Mouse (Mus musculus) layer of hippocampus, adult 9-11 months (tissue): Measurements from ENCODE around the gene Eef1a2.

Source experiments
- DNase-seq: peaks from one replicate; pipeline ENCODE4 v3.0.0; 2022

The Eef1a2 gene

DNA sequence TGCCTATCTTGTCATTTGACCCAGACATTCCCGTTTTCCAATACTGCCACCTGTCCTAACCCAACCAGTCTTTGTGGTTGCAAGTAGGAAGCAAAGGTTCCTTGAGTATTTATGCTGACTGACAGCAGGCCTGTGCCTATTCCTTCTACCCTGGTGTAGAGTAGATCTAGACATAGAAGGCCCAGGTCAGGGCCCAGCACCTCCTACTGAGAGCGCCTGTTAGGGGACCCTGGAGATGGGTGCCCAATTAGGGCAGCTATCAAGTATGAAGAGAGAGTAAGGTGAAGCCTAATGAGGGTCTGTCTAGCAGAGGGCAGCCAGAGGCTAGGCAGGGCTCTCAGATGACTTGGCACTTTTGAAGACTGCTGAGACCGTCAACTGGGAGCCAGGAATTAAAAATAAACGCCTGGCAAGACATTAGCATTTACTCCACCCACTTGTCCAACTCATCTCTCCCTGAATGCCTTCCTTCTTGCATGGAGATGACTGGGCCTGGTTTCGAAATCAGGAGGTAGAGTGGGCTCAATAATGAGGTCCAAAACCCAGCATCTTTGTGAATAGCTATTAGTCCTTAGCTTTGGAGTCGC, 995 bp upstream of the Eef1a2 start:
- DNase-seq, result no peak

DNA sequence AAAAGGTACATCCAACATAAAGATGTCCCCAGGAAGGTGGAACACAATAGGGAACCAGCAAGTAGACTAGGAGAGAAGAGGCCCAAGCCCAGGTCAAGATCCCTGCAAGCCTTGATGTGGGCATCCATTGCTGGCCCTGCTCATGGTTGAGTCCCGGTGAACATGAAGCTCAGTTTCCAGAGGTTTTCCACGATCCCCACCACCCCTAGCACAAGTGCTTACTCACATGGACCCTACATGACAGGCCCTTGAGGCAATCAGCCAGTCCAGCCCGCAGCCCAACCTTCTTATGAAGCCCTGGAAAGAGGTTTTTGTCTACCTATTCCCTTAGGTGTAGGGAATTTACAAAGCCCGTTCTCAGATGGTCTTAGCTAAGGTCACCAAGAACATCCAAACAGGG, 366 bp upstream of the Eef1a2 start:
- DNase-seq, result no peak

DNA sequence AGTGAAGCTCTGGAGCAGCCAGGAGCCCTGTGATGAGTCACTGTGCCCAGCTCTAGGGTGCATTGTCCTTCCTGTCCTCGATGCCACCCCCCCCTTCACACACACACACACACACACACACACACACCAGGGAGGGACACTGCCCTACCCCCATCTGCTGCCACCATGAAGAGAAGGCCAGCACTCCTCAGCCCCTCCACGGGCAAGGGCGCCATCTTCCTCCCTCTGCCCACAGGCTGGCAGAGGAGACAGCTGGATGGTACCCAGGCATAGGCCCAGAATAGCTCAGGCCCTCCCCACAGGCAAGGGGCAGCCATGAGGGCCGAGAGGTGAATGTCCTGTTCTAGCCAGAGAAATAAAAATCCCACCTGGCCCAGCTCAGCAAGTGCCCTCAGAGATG, 1.0 kb downstream of the Eef1a2 start:
- no peak for DNase-seq

DNA sequence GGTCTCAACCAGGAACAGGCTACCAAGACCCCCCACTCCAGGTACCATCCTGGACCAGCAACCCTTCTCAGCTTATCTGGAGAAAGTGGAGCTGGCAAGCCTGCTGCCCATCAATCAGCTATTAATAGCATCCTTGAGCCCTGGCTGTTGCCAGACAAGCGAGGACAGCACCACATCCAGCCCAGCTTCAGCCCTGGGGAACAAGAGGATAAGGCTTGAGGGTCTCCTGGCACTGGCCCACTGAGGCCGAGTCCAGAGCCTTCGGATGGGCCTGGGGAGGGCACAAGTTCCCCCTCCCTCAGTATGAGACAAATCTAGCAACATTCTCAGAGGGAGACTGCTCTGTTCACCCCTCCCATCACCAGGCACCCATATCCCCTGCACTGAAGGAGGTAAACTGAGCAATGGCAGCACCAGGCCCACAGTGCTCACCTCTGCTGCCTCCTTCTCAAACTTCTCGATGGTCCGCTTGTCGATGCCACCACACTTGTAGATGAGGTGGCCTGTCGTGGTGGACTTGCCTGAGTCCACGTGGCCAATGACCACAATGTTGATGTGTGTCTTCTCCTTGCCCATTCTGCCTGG, 1.9 kb downstream of the Eef1a2 start:
- no peak for DNase-seq

DNA sequence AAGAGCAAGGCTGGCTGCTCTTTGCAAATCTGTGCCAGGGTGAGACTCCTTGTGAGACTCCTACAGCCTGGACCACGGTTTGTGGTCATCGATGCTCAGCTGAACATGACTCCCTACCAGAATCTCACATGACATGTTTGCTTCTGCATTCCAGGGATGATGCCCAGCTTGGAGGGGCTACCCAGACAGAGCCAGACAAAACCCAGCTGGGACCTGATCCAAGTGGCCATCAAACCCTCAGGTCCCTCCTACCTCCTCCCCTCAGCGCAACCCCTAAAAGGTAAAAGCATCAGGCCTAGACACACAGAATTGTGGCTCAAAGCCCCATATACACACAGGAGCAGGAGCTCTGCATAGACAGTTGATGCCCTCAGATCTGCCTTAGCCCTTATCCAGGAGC, 2.5 kb downstream of the Eef1a2 start:
- DNase-seq, result no peak

DNA sequence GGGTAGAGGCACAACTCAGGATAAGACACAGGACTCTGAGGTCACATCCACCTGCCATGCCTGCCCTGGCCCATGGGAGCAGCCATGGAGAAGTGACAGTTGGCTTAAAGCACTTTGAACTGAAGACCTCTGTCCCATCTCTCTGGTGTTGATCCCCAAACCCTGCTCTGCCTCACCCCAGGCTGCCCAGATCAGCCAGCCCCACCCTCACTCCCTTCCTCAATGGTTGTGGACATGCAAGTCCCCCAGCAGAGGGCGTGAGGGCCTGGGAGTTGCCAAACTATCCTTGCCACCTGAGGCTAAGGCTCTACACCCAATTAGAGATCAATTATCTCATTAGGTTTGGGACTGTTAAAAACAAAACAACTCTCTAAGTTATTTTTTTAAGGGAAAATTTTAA, 3.0 kb downstream of the Eef1a2 start:
- DNase-seq, result no peak

DNA sequence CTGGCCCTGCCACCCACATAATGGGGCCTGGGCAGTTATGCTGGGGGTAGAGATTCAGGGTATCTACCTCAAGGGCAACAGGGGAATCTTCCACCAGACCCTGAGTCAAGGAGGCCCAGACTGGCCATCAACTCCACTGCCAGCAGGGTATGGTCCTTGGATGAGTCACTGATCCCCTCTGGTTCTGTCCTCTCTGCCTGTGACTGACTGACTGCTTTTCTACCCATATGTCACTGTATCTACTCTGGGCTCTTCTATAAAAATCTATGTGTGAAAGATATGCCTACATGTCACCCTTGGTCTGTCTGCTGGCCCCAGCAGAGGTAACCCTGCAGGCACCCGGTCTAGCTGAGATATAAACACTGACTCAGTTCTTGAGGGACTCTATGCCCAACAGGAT, 3.7 kb downstream of the Eef1a2 start:
- no peak for DNase-seq

DNA sequence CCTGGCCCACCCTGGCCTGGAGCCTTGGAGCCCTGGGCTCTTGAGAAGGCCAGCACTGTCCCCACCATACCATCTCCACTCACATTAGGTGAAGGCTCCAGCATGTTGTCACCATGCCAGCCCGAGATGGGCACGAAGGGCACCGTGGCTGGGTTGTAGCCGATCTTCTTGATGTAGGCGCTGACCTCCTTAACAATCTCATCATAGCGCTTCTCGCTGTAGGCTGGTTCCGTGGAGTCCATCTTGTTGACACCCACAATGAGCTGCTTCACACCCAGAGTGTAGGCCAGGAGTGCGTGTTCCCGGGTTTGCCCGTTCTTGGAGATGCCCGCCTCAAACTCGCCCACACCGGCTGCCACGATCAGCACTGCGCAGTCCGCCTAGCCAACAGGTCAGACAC, 4.1 kb downstream of the Eef1a2 start:
- DNase-seq, result no peak

DNA sequence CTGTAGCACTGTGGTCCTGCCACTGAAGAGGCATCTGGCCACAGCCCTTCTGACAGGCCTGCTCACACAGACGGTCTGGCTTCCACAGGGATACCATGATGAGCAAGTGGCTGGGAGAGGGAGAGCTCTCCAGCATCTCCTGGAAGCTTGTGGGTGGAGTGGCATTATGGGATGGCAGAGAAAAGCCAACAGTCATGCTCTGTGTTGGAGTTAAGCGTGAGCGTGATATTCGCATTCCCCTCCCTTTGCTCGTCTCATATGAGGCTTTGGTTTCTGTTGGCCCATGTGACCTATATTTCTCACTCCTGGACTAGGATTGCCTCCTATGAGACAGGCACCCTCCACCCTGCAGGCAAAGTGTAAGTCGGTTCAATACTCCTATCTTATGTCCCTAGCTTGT, 6.5 kb downstream of the Eef1a2 start:
- DNase-seq, result peak; percentile 74

DNA sequence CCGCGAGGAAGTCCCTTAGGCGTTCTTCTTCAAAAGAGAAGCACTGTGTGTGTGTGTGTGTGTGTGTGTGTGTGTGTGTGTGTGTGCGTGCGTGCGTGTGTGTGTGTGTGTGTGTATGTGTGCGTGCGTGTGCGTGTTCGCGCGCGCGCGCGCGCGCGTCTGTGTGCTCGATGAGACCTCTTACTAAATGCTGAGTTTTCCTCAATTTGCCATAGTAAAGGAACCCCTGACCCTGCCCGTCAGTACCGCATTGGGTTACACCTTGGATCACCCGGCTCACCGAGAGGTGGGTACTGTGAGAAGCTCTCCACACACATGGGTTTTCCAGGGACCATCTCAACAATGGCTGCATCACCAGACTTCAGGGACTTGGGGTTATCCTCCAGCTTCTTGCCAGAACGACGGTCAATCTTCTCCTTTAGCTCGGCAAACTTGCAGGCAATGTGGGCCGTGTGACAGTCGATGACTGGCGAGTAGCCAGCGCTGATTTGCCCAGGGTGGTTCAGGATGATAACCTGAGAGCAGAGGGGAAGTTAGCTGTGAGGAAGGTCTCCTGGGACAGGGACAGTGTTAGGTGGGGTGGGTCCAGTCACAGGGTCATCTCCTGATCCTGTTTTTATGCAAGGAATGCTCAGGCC, 8.4 kb downstream of the Eef1a2 start:
- DNase-seq, result no peak

DNA sequence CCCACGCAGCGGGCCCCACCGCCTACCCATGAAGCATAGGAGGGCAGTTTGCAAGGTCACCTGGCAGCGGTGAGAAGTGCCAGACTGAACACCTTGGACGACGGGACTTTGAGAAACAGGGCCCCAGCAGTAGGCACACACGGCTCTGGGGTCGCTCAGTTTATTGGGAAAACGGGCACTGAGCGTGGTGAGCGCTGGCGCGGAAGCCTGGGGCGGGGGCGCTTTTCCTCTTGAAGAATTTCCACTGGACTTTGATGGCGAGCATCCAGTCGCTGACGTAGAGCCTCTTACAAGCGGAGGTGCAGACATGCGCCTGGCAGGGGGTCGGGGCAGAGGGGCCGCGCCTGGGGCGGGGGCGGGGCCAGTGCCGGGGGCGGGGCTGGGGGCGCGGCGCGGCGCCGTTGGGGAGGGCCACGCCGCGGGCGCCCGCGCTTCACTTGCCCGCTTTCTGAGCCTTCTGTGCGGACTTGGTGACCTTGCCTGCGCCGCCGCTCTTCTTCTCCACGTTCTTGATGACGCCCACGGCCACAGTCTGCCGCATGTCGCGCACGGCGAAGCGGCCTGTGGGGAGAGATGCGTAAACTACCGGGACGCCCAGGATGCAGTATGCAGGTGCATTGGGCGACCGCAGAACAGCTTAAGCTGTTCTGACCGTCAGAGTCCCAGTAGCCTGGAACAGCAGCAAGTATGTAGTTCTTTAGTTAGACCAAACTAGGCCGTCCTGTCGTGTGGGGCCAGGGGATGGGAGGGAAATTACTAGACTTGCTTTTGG, 9.1 kb downstream of the Eef1a2 start:
- DNase-seq, result no peak

DNA sequence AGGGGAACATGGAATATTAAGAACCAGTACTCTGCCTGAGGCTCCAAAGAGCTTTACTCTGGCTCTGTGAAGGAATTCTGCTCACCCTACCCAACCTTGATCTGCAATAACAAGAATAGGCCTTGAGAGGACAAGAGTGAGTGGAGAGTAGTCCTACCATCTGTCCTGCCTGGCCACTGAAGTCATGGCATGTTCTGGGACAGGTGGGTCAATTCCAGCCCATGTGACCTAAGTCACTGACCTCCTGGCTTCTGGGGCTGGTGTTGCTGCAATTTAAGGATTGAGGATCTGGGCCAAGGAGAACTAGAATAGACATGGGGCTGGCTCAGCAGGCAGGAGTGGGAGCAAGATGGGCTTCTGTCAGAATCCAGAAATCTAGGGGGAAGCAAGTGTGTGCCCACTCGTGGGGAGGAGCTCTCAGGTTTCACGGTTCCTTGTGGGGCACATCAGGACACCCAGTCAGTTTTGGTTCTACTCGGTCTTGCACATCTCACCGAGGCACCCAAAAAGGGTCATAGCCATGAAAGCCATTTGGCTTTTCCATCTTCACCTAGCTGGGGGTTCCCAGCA, 9.8 kb downstream of the Eef1a2 start:
- no peak for DNase-seq

DNA sequence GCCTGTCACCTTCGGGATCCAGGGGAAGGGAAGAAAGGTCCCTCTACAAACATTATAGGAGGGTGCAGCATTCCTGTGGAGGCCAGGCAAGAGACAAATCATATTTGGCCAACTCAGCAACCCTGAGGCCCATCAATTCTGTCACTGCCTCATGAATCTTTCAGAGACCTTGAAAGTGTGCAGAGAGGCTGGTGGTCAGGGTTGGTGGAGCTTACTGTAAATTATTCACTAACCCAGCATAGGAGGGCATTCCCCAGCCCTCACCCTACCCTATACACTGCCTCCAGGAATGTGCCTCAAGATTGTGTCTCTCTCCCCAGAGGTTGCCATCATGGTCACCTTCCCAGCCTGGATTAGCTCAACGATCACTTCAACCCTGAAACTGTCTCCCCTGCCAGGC, 12.1 kb downstream of the Eef1a2 start:
- no peak for DNase-seq

DNA sequence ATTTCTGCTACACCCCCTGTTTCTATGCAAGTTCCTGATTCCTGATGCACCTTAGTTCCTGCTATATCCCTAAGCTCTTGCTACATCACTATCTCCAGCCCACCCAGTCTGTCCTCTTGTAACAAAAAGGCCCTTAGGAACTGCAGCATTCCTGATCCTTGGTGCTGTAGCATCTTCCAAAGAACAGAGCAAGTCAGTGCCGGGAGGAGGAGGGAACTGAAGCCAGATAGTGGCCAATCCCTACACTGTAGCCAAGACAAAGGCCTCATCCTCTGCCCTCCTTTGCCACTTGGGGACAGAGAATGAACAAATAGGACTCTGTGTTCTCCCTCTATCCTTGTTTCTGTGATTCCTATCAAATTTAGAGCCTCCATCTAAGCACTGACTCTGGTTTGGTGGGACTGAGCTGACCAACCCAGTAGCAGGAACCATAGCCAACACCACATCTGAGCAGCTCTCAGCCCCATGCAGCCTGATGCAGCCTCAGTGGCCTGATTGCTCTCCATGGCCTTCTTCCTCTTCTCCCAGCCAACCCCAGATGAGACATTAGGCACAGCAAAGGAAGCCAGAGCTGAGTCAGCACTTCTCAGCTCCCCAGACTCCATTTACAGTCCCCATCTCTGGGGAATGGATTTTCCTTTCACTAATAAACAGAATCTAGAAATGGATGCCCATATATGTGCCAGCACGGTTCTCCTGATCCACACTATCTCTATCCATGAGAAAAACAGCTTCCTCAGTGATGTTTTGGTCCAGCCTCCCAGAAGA, 13.1 kb downstream of the Eef1a2 start:
- no peak for DNase-seq

DNA sequence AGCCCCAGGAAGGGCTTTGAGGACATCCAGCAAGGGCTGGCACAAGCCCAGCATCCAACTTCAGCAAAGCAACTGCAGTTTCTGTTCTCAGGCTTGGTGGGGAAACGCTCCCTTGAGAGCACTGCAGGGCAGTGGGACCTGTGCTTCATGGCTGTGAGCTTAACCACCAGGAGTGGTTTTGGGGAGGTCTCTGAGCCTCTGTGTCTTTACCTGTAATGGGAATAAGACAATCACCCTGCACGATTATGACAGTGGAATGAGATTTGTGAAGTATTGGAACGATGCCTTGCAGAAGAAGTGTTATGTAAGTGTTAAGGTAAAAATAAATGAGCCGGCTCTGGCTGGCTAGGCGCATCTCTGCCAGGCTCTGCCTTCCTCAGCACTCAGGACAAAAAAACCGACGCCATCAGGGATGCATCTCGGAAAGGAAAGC, 14.1 kb downstream of the Eef1a2 start:
- DNase-seq, result no peak

DNA sequence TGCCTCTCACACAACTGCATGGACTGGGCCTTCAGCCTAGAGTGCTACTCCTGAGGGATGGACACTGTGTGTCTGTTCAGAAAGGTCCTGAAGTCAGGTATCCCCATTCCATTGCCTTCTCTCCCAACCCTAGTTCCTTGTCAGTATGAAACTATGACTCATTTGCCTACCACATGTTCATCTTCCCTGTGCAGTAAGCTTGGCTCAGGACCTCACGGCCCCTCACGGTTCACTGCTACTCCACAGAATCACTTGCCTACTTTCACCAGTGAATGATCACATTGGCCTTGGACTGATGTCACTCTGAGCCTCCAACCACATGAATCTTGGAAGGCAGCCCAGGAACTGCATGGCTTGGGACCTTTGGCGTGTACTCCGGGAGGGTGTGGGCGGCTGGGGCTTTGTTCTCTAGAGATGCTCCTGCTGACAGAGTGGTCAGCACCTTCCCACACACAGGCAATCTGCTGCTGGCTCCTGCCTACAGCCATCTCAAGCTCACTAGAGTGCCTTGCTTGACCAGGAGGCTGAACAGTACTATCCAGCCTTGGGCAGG, 17.1 kb downstream of the Eef1a2 start:
- DNase-seq, result no peak

DNA sequence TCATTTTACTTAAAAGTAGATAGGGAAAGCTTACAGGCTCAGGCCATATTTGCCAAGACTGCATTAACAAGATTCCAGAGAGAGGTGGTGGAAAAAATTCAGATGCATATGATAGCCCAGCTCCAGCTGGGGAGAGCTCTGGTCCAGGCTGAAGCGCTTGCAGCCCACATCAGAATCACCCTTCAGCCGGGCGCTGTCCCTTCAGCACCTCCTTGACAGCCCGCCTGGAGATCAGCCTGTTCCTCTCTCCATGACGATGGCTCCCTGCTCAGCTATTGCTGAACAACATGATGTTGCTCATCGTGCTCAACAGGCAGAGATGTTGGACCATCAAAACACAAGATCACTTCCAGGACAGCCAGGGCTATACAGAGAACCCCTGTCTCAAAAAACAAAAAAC, 19.9 kb downstream of the Eef1a2 start:
- DNase-seq, result no peak

DNA sequence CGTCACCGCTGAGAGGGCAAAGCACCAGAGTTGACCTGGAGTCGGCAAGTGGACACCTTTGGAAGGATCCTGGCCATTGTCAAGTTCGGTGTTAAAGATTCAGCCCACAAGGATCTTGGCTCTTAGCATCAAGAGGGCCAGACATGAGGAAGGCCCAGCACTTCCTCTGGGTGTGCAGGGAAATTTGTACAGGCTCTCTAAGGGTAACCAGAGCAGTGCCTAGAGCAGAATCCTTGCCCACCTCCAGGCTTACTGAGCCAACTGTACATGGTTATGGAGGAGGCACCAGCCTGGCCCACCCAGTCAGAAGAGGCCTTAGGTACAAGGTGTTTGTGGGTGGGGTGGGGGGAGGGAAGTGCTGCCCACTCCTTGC, 21.4 kb downstream of the Eef1a2 start:
- DNase-seq, result no peak

DNA sequence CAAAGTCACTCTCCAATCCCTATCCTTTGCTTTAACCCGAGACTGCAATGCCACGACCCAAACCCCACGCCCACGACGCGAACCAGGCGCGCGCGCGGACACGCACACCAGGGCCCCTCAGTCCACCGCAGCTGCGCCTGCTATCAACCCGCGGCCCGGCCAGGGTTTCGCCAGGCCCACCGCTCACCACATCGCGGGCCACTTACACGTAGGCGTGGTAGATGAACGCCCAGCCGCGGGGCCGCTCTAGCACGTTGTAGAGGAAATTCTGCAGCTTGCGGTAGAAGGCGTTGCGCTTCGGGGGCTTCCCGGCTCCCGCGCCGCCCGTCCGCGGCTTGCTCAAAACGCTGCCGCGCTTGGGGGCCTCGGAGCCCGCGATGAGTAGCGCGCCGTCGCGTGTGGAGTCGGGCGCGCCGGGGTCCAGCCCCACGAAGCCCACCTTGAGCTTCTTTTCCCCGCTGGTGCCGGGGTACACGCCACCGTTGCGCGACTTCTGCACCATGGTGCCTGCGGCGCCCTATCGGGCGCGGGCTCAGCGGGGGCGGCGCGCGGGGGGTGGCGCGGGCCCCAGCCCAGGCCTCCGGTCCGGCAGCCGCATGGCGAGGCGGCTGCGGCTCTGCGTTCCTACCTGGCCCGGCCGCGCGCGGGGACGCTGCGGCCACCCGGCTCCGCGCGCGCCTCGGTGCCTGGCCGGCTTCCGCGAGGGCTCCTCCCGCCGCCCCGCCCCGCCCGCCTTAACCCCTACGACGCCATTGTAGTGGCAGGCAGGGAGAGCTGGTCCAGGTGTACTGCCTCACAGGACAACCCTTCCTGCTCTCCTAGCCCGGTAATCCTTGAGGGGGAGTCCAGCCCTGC, 22.0 kb downstream of the Eef1a2 start, which contains the start of gene Kcnq2:
Gene Kcnq2 (minus strand): TSS at position 710 of the 855 bp plus-strand sequence.
- no peak for DNase-seq

DNA sequence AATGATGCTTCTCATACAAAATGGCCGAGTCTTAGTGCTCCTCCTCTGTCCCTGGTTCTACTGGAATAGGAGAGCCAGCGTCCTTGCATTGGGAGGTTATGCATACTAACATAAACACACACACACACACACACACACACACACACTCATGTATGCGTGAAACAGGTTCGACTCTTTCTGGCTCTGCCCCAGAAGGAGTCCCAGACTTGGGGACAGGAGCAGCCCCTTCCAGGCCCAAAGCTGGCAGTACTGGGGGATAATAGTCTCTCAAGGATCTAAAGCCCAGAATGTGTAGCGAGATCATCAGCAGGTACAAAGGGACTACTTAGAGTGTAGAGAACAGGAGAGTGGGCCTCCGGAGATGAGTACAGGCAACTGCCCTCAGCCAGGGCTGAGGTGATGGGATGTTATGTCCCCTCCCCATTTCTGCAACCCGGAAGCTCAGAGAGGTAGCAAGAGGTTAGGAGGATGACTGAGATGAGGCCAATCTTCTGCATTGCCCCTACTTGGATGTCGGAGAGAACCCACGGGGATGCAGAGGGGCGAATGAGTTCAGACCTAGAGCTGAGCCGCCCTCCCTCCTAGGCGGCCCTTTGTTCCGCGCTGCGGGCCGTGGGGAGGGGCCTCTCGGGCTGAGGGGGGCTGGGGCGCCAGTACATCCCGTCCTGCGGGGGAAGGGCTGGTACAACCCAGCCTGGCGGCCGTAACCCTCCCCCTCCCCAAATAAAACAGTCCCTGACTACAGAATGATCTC, 22.8 kb downstream of the Eef1a2 start:
- DNase-seq, result no peak

DNA sequence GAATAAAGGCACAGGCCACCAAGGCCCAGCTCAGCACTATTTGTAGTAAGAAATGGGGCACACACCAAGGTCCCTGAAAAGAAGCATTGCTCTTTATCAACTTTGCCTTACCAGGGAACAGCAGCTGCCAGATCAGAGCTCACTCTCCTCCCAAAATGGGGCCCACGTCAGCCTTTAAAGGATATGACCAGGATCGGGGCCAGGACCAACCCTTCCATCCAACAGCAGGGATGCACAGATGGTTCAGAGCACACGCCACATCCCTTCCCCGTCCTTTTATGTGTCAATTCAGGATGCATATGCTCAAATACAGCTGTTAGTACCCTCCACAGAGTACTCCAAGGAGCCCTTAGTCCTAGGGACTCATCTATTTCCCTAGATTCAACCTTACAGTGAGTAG, 26.6 kb downstream of the Eef1a2 start:
- DNase-seq, result peak; percentile 62
